Mouse (Mus musculus) CH12.LX (cell line): Measurements from ENCODE around the gene Cgas.

Experiments used
- CHD2 ChIP-seq: IDR thresholded peaks from 2 replicates; pipeline ENCODE4 v1.6.1; 2011; ENCODE audit warnings: low read length, improper control_type of control experiment
- CTCF ChIP-seq, 2 experiments: IDR thresholded peaks in 1 of 2; conservative IDR thresholded peaks in 1 of 2; 2 replicates each; pipeline ENCODE4 v1.5.1; 2011 to 2012; ENCODE audit warnings: low read depth in 2 of 2, low read length in 2 of 2, improper control_type of control experiment in 1 of 2, inconsistent platforms in 1 of 2, mild to moderate bottlenecking in 1 of 2, moderate library complexity in 1 of 2
- EP300 ChIP-seq: IDR thresholded peaks from 2 replicates; pipeline ENCODE4 v1.6.1; 2011; ENCODE audit warnings: low read length, improper control_type of control experiment
- MYC ChIP-seq: IDR thresholded peaks from 2 replicates; pipeline ENCODE4 v1.6.1; 2011; ENCODE audit warnings: low read depth, mild to moderate bottlenecking, improper control_type of control experiment, low read length
- TCF12 ChIP-seq: IDR thresholded peaks from 2 replicates; pipeline ENCODE4 v1.6.1; 2014; ENCODE audit warnings: low read depth, mild to moderate bottlenecking, inconsistent platforms, low read length, improper control_type of control experiment
- USF1 ChIP-seq: IDR thresholded peaks from 2 replicates; pipeline ENCODE4 v1.6.1; 2014; ENCODE audit warnings: low read depth, mild to moderate bottlenecking, inconsistent platforms, low read length, improper control_type of control experiment
- ZNF384 ChIP-seq: IDR thresholded peaks from 2 replicates; pipeline ENCODE4 v1.6.1; 2012; ENCODE audit warnings: low read depth, low read length, improper control_type of control experiment, inconsistent platforms

DNA sequence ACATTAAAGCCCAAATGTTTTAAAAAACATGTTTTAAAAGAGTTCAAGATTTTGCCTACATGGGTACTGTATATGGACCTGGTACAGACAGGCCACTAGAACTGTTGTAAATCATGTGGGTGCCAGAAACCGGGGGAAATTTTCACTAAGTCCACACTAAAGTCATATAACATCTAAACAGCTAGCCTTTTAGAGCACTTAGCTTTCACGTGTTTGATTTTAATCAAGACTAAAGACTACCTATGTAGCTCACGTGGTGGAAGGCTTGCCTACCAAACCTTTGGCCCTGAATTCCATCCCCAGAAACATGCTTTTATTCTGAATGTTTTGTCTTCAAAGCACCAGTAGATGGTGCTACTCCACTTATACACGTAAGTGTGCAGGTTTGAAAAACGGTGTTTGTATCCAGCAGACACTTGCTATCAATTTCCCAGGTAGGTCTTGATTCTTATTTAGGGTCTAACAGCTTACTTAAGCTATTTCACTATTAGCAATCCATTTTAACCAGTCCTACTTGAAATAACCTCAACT lies 34.0 kb upstream of the Cgas start:
- TF ChIP-seq CTCF (conservative IDR thresholded peaks at IDR 0.05 in 1 of 2, IDR thresholded peaks at IDR 0.05 in 1 of 2; ENCODE audit: low read depth in 2 of 2, low read length in 2 of 2) (peak in 1 of 2 experiments; percentile 59; a peak in 2 of 4 replicates), EP300 (no peak), MYC (peak; percentile 61; the same call in 1 of the 2 replicates), USF1 (no peak), ZNF384 (no peak), CHD2 (no peak), TCF12 (no peak)
